Mouse (Mus musculus) lung, postnatal 4 days (tissue): ENCODE results near the gene Hmgb2.

Source experiments
- DNase-seq, 2 experiments: peaks; one replicate each; pipeline ENCODE4 v3.0.0; 2021

The Hmgb2 gene

GRCm38 (mm10) chr8:57563726-57564125 lies 52.0 kb downstream of the Hmgb2 start:
- DNase-seq, result no peak

- DNase-seq, result no peak
These were observed 53.3 kb downstream of the Hmgb2 start for GRCm38 (mm10) chr8:57565039-57565438.
